Mouse (Mus musculus): Measurements from ENCODE around the gene Ccdc50.
A peak's percentile ranks its signal among the peaks of the same experiment; 100 is the strongest.

Ccdc50 gene

GRCm38 (mm10) chr16:27395251-27396037, 6.8 kb downstream of the Ccdc50 start:
- no peak for DNase-seq (ENCODE audit: low spot score in 2 of 2)

- no peak for DNase-seq (ENCODE audit: low spot score in 2 of 2)
Measured at GRCm38 (mm10) chr16:27396951-27397350, 8.3 kb downstream of the Ccdc50 start.

- DNase-seq (ENCODE audit: low spot score in 2 of 2), result no peak
Measured at GRCm38 (mm10) chr16:27399026-27399718, 10.5 kb downstream of the Ccdc50 start.

GRCm38 (mm10) chr16:27399719-27400253, 11.1 kb downstream of the Ccdc50 start:
- DNase-seq (ENCODE audit: low spot score in 2 of 2), result no peak

- DNase-seq (ENCODE audit: low spot score in 2 of 2), result no peak
Measured at GRCm38 (mm10) chr16:27401579-27401978, 12.9 kb downstream of the Ccdc50 start.

GRCm38 (mm10) chr16:27404107-27404506, 15.4 kb downstream of the Ccdc50 start:
- DNase-seq (ENCODE audit: low spot score in 2 of 2), result no peak

GRCm38 (mm10) chr16:27416937-27417584, 28.4 kb downstream of the Ccdc50 start:
- DNase-seq (ENCODE audit: low spot score in 2 of 2), result no peak

- no peak for DNase-seq (ENCODE audit: low spot score in 2 of 2)
Measured at GRCm38 (mm10) chr16:27417632-27418031, 29.0 kb downstream of the Ccdc50 start.

GRCm38 (mm10) chr16:27420982-27421381, 32.3 kb downstream of the Ccdc50 start:
- no peak for DNase-seq (ENCODE audit: low spot score in 2 of 2)

GRCm38 (mm10) chr16:27435034-27435433, 46.4 kb downstream of the Ccdc50 start:
- no peak for DNase-seq (ENCODE audit: low spot score in 2 of 2)

- DNase-seq (ENCODE audit: low spot score in 2 of 2), result no peak
Measured at GRCm38 (mm10) chr16:27443941-27444340, 55.3 kb downstream of the Ccdc50 start.

- DNase-seq (ENCODE audit: low spot score in 2 of 2), result no peak
Measured at GRCm38 (mm10) chr16:27449360-27449759, 60.7 kb downstream of the Ccdc50 start.

- no peak for DNase-seq (ENCODE audit: low spot score in 2 of 2)
Measured at GRCm38 (mm10) chr16:27450655-27451054, 62.0 kb downstream of the Ccdc50 start.

GRCm38 (mm10) chr16:27453396-27453795, 64.7 kb downstream of the Ccdc50 start:
- peak in 1 of 2 experiments; percentile 18 for DNase-seq (ENCODE audit: low spot score in 2 of 2)

GRCm38 (mm10) chr16:27453823-27454222, 65.2 kb downstream of the Ccdc50 start:
- DNase-seq (ENCODE audit: low spot score in 2 of 2), result no peak

- DNase-seq (ENCODE audit: low spot score in 2 of 2), result peak; percentile 71 to 82
Measured at GRCm38 (mm10) chr16:27457273-27457672, 68.6 kb downstream of the Ccdc50 start.

GRCm38 (mm10) chr16:27468731-27469130, 80.1 kb downstream of the Ccdc50 start:
- peak in 1 of 2 experiments; percentile 29 for DNase-seq (ENCODE audit: low spot score in 2 of 2)

GRCm38 (mm10) chr16:27471389-27471788, 82.7 kb downstream of the Ccdc50 start:
- DNase-seq (ENCODE audit: low spot score in 2 of 2), result no peak

- peak in 1 of 2 experiments; percentile 30 for DNase-seq (ENCODE audit: low spot score in 2 of 2)
Measured at GRCm38 (mm10) chr16:27483834-27484233, 95.2 kb downstream of the Ccdc50 start.

Data from cerebellum, postnatal 4 days (tissue).